ENCODE assay signal across 19 mouse cellular contexts in genomic region chr2:11679626-11680025, GRCm38 (mm10). TPM values are rescaled to one million over a fixed set of nuclear protein-coding genes. Genes with fewer than 3 reads are reported as not detected.
"Had no signal": no experiment of that assay in that cellular context is flagged by ENCODE, and none has a peak within 500 bp of the region (broad histone marks: within the 10 kb centered on the region; RNA-seq: fewer than 3 reads in every experiment).

No protein-coding gene starts in this region.

- H3K9ac ChIP-seq: limb, embryonic 12.5 days; liver, embryonic 13.5 days; liver, postnatal 0 days; neural tube, embryonic 15.5 days had no signal

- H3K27me3 ChIP-seq: limb, embryonic 12.5 days; liver, embryonic 13.5 days; neural tube, embryonic 15.5 days had no signal

- H3K4me2 ChIP-seq: limb, embryonic 12.5 days; liver, embryonic 13.5 days; neural tube, embryonic 15.5 days had no signal

- DNase-seq: kidney, postnatal 10 days; kidney, postnatal 4 days; liver; liver, embryonic 13.5 days; liver, postnatal 0 days; midbrain, embryonic 14.5 days; right cerebral cortex, adult 18-20 months; spleen, adult 18-20 months had no signal

- H3K9me3 ChIP-seq: limb, embryonic 12.5 days; liver, embryonic 13.5 days; neural tube, embryonic 15.5 days had no signal

- H3K4me1 ChIP-seq: limb, embryonic 12.5 days; liver, embryonic 13.5 days; neural tube, embryonic 15.5 days had no signal

- H3K27ac ChIP-seq: layer of hippocampus, adult 2 months; limb, embryonic 12.5 days; liver, embryonic 13.5 days; neural tube, embryonic 15.5 days had no signal

- H3K4me3 ChIP-seq: layer of hippocampus, adult 2 months; limb, embryonic 12.5 days; liver, embryonic 13.5 days; myocyte; neural tube, embryonic 15.5 days had no signal

- ATAC-seq: liver, postnatal 0 days had no signal

- H3K36me3 ChIP-seq: limb, embryonic 12.5 days; liver, embryonic 13.5 days; neural tube, embryonic 15.5 days had no signal

RNA-seq across cellular contexts. Expression of gene Il2ra, which starts 37.0 kb away (rescaled TPM):
- total RNA-seq: layer of hippocampus, postnatal 10 days; megakaryocyte progenitor cell, adult 5-6 weeks had no signal
- polyA plus RNA-seq: kidney, embryonic 14.5 days; limb, embryonic 12.5 days; liver, embryonic 13.5 days; midbrain, embryonic 14.5 days; myocyte; neural tube, embryonic 11.5 days; neural tube, embryonic 15.5 days; stomach, embryonic 14.5 days had no signal

RNA-seq across cellular contexts. Expression of gene Gm17490, which starts 53.6 kb away (rescaled TPM):
- total RNA-seq: layer of hippocampus, adult 2 months; layer of hippocampus, postnatal 10 days; left cerebral cortex, postnatal 36 days; megakaryocyte progenitor cell, adult 5-6 weeks had no signal
- polyA plus RNA-seq: kidney, embryonic 14.5 days; limb, embryonic 12.5 days; liver, embryonic 13.5 days; liver, postnatal 0 days; lung, embryonic 16.5 days; midbrain, embryonic 14.5 days; myocyte; neural tube, embryonic 11.5 days; neural tube, embryonic 15.5 days; stomach, embryonic 14.5 days had no signal
